Mouse (Mus musculus) CH12.LX (cell line): Measurements from ENCODE around the gene Arhgap33. TPM values are rescaled to one million over a fixed set of nuclear protein-coding genes. Genes with fewer than 3 reads are reported as not detected.

Experiments
- DNase-seq: peaks from one replicate; pipeline ENCODE4 v3.0.0-alpha.2; 2013; ENCODE audit errors: extremely low read depth
- H3K27ac ChIP-seq: 2 replicates; pipeline ENCODE4 v1.5.1; 2012; ENCODE audit warnings: low read depth, mild to moderate bottlenecking, control low read depth, moderate library complexity; ENCODE audit not compliant: insufficient read depth
- H3K27me3 ChIP-seq: replicated peaks from 2 replicates; pipeline ENCODE3; 2012; ENCODE audit warnings: inconsistent platforms
- H3K36me3 ChIP-seq, 2 experiments: replicated peaks in 1 of 2; 2 replicates each; pipeline versions ENCODE3 to v1.6.1; 2012; ENCODE audit warnings: inconsistent platforms in 1 of 2, low read length in 1 of 2, mild to moderate bottlenecking in 1 of 2, mixed read lengths in 1 of 2, moderate library complexity in 1 of 2; ENCODE audit not compliant: control insufficient read depth in 1 of 2, insufficient read depth in 1 of 2
- H3K4me1 ChIP-seq, 2 experiments: 2 replicates each; pipeline ENCODE4 v1.6.1; 2012; ENCODE audit warnings: inconsistent platforms in 1 of 2, moderate library complexity in 1 of 2; ENCODE audit not compliant: insufficient read depth in 2 of 2, control insufficient read depth in 1 of 2
- H3K4me2 ChIP-seq: 2 replicates; pipeline ENCODE4 v1.6.1; 2012; ENCODE audit warnings: low read depth, mild to moderate bottlenecking, control low read depth; ENCODE audit not compliant: poor library complexity, insufficient read depth, severe bottlenecking
- H3K4me3 ChIP-seq, 3 experiments: fragments of 150-350 bp in 1 of 3; sonication (generic) in 1 of 3; replicated peaks in 1 of 3; 2 replicates each; pipeline versions ENCODE3 to v1.5.1; 2011 to 2012; ENCODE audit warnings: low read depth in 2 of 3, low read length in 2 of 3, mild to moderate bottlenecking in 2 of 3, moderate library complexity in 2 of 3, control low read depth in 1 of 3, improper control_type of control experiment in 1 of 3, inconsistent platforms in 1 of 3, mixed read lengths in 1 of 3; ENCODE audit not compliant: poor library complexity in 1 of 3
- H3K79me2 ChIP-seq: replicated peaks from 2 replicates; pipeline ENCODE4 v1.6.1; 2012; ENCODE audit warnings: mild to moderate bottlenecking, moderate library complexity; ENCODE audit not compliant: control insufficient read depth, poor library complexity, insufficient read depth, severe bottlenecking; ENCODE audit errors: extremely low read depth
- H3K9ac ChIP-seq: 2 replicates; pipeline ENCODE4 v1.6.1; 2012; ENCODE audit warnings: low read depth, mild to moderate bottlenecking, control low read depth, moderate library complexity; ENCODE audit not compliant: insufficient read depth
- H3K9me3 ChIP-seq: replicated peaks from 2 replicates; pipeline ENCODE3; 2012; ENCODE audit warnings: low read length, inconsistent platforms, mixed read lengths
- BHLHE40 ChIP-seq: IDR thresholded peaks from 2 replicates; pipeline ENCODE4 v1.6.1; 2011; ENCODE audit warnings: mild to moderate bottlenecking, low read depth, low read length, improper control_type of control experiment
- CHD1 ChIP-seq: IDR thresholded peaks from 2 replicates; pipeline ENCODE4 v1.6.1; 2012; ENCODE audit warnings: low read depth, low read length, improper control_type of control experiment, inconsistent platforms
- CHD2 ChIP-seq: IDR thresholded peaks from 2 replicates; pipeline ENCODE4 v1.6.1; 2011; ENCODE audit warnings: low read length, improper control_type of control experiment
- CTCF ChIP-seq, 2 experiments: IDR thresholded peaks in 1 of 2; conservative IDR thresholded peaks in 1 of 2; 2 replicates each; pipeline ENCODE4 v1.5.1; 2011 to 2012; ENCODE audit warnings: low read depth in 2 of 2, low read length in 2 of 2, improper control_type of control experiment in 1 of 2, inconsistent platforms in 1 of 2, mild to moderate bottlenecking in 1 of 2, moderate library complexity in 1 of 2
- E2F4 ChIP-seq: IDR thresholded peaks from 2 replicates; pipeline ENCODE4 v1.6.1; 2011; ENCODE audit warnings: low read depth, low read length, improper control_type of control experiment; ENCODE audit not compliant: insufficient replicate concordance
- ETS1 ChIP-seq: conservative IDR thresholded peaks from 2 replicates; pipeline ENCODE4 v1.6.1; 2012; ENCODE audit warnings: low read depth, mild to moderate bottlenecking, inconsistent platforms, low read length, improper control_type of control experiment, moderate library complexity
- HCFC1 ChIP-seq: IDR thresholded peaks from 2 replicates; pipeline ENCODE4 v1.6.1; 2012; ENCODE audit warnings: low read depth, mild to moderate bottlenecking, inconsistent platforms, low read length, improper control_type of control experiment
- IRF4 ChIP-seq: IDR thresholded peaks from 2 replicates; pipeline ENCODE4 v1.6.1; 2014; ENCODE audit warnings: low read depth, mild to moderate bottlenecking, inconsistent platforms, low read length, improper control_type of control experiment
- JUN ChIP-seq: IDR thresholded peaks from 2 replicates; pipeline ENCODE4 v1.6.1; 2011; ENCODE audit warnings: low read depth, mild to moderate bottlenecking, low read length, improper control_type of control experiment, moderate library complexity; ENCODE audit not compliant: insufficient read depth
- JUND ChIP-seq: conservative IDR thresholded peaks from 2 replicates; pipeline ENCODE4 v1.6.1; 2011; ENCODE audit warnings: low read depth, low read length, improper control_type of control experiment
- KAT2A ChIP-seq: IDR thresholded peaks from 2 replicates; pipeline ENCODE4 v1.6.1; 2012; ENCODE audit warnings: low read length, improper control_type of control experiment, inconsistent platforms; ENCODE audit not compliant: insufficient replicate concordance
- MAFK ChIP-seq: IDR thresholded peaks from 2 replicates; pipeline ENCODE4 v1.6.1; 2011; ENCODE audit warnings: low read length, improper control_type of control experiment; ENCODE audit not compliant: insufficient replicate concordance
- MAX ChIP-seq: IDR thresholded peaks from 2 replicates; pipeline ENCODE4 v1.6.1; 2011; ENCODE audit warnings: low read length, improper control_type of control experiment
- MAZ ChIP-seq: IDR thresholded peaks from 2 replicates; pipeline ENCODE4 v1.6.1; 2012; ENCODE audit warnings: low read depth, mild to moderate bottlenecking, inconsistent platforms, low read length, improper control_type of control experiment, moderate library complexity
- MEF2A ChIP-seq: IDR thresholded peaks from 2 replicates; pipeline ENCODE4 v1.6.1; 2014; ENCODE audit warnings: low read depth, mild to moderate bottlenecking, inconsistent platforms, low read length, improper control_type of control experiment, borderline replicate concordance
- MXI1 ChIP-seq: IDR thresholded peaks from 2 replicates; pipeline ENCODE4 v1.6.1; 2011; ENCODE audit warnings: mild to moderate bottlenecking, low read depth, low read length, improper control_type of control experiment
- MYC ChIP-seq: IDR thresholded peaks from 2 replicates; pipeline ENCODE4 v1.6.1; 2011; ENCODE audit warnings: low read depth, mild to moderate bottlenecking, improper control_type of control experiment, low read length
- NRF1 ChIP-seq: IDR thresholded peaks from 2 replicates; pipeline ENCODE4 v1.6.1; 2014; ENCODE audit warnings: low read depth, mild to moderate bottlenecking, inconsistent platforms, low read length, improper control_type of control experiment, moderate library complexity
- PAX5 ChIP-seq: IDR thresholded peaks from 2 replicates; pipeline ENCODE4 v1.6.1; 2012; ENCODE audit warnings: low read length, inconsistent platforms, mixed read lengths
- POLR2A ChIP-seq: IDR thresholded peaks from 2 replicates; pipeline ENCODE4 v1.6.1; 2011; ENCODE audit warnings: low read depth, mild to moderate bottlenecking, improper control_type of control experiment, low read length
- POLR2AphosphoS2 ChIP-seq: IDR thresholded peaks from 2 replicates; pipeline ENCODE4 v1.6.1; 2011; ENCODE audit warnings: low read depth, low read length, improper control_type of control experiment
- RAD21 ChIP-seq: IDR thresholded peaks from 2 replicates; pipeline ENCODE4 v1.6.1; 2011; ENCODE audit warnings: low read depth, mild to moderate bottlenecking, low read length, improper control_type of control experiment, moderate library complexity
- RCOR1 ChIP-seq: conservative IDR thresholded peaks from 2 replicates; pipeline ENCODE4 v1.6.1; 2012; ENCODE audit warnings: low read depth, mild to moderate bottlenecking, inconsistent platforms, low read length, improper control_type of control experiment
- SIN3A ChIP-seq: IDR thresholded peaks from 2 replicates; pipeline ENCODE4 v1.6.1; 2012; ENCODE audit warnings: low read length, improper control_type of control experiment, inconsistent platforms
- TCF12 ChIP-seq: IDR thresholded peaks from 2 replicates; pipeline ENCODE4 v1.6.1; 2014; ENCODE audit warnings: low read depth, mild to moderate bottlenecking, inconsistent platforms, low read length, improper control_type of control experiment
- USF1 ChIP-seq: IDR thresholded peaks from 2 replicates; pipeline ENCODE4 v1.6.1; 2014; ENCODE audit warnings: low read depth, mild to moderate bottlenecking, inconsistent platforms, low read length, improper control_type of control experiment
- USF2 ChIP-seq: conservative IDR thresholded peaks from 2 replicates; pipeline ENCODE4 v1.6.1; 2011; ENCODE audit warnings: low read depth, low read length, improper control_type of control experiment
- ZKSCAN1 ChIP-seq: IDR thresholded peaks from 2 replicates; pipeline ENCODE4 v1.6.1; 2012; ENCODE audit warnings: low read depth, inconsistent platforms, low read length, improper control_type of control experiment, borderline replicate concordance
- ZMIZ1 ChIP-seq: IDR thresholded peaks from 2 replicates; pipeline ENCODE4 v1.6.1; 2012; ENCODE audit warnings: low read depth, mild to moderate bottlenecking, inconsistent platforms, low read length, improper control_type of control experiment
- ZNF384 ChIP-seq: IDR thresholded peaks from 2 replicates; pipeline ENCODE4 v1.6.1; 2012; ENCODE audit warnings: low read depth, low read length, improper control_type of control experiment, inconsistent platforms
- dilution Hi-C: fragments of 300-500 bp; cut with MboI; formaldehyde crosslinking; loops from 2 replicates; pipeline ENCODE4 v1.14.3; 2020; ENCODE audit warnings: low sequenced_read_pairs; ENCODE audit not compliant: extremely low pct_unique_long_range_greater_than_20kb, extremely low pct_ligation_motif_present
- in situ Hi-C: fragments of 300-500 bp; cut with MboI; formaldehyde crosslinking; loops from 3 replicates; pipeline ENCODE4 v1.14.3; 2019; ENCODE audit warnings: low sequenced_read_pairs, low pct_ligation_motif_present, low pct_unique_long_range_greater_than_20kb, mixed read lengths
- polyA plus RNA-seq: library from polyadenylated mRNA; unstranded; fragments of >175 nt; gene quantifications from 2 replicates; pipeline ENCODE4 v1.2.1, GENCODE M21; 2012; ENCODE audit warnings: low read depth; ENCODE audit not compliant: insufficient read length
- total RNA-seq, 2 experiments: library from RNA; depleted of rRNA; stranded (reverse); fragments of 300-350 nt in 1 of 2; fragments of >200 nt in 1 of 2; gene quantifications; 2 replicates each; pipeline ENCODE4 v1.2.3; 2012 to 2014

Gene Arhgap33
- total and polyA plus RNA-seq, 3 experiments, result 0.44 to 9.2 (median 2.8) TPM

GRCm38 (mm10) chr7:30563906-30564280, 29.0 kb upstream of the Arhgap33 start:
- DNase-seq, result no peak
- dilution Hi-C loops, result no loop called here
- Histone ChIP-seq H3K4me3 (peak overlapping the region; percentile 85 to 100 (median 90)), H3K9me3 (no peaks in the 10 kb centered on the region)
- no peak for TF ChIP-seq POLR2A
- TF ChIP-seq ETS1, result no peak
- TF ChIP-seq NRF1, result no peak
- TF ChIP-seq HCFC1, result no peak
- TF ChIP-seq TCF12, result no peak
- TF ChIP-seq SIN3A, result no peak
- no peak for TF ChIP-seq USF1
- no peak for TF ChIP-seq CHD1
- no peak for TF ChIP-seq RCOR1
- TF ChIP-seq, all 38 proteins: peak for 0
- Histone ChIP-seq H3K27me3 (no peaks in the 10 kb centered on the region), H3K4me2 (peak overlapping the region; percentile 71), H3K79me2 (peaks cover 16% of the 10 kb centered on the region), H3K4me1 (peaks cover 7 to 22% of the 10 kb centered on the region in 2 experiments; a peak in 3 of 4 replicates), H3K9ac (peak overlapping the region; percentile 45; the same call in 1 of the 2 replicates), H3K36me3 (peaks cover 34 to 53% of the 10 kb centered on the region in 2 experiments), H3K27ac (no peak overlapping the region)
- in situ Hi-C loops, result no loop called here

DNA sequence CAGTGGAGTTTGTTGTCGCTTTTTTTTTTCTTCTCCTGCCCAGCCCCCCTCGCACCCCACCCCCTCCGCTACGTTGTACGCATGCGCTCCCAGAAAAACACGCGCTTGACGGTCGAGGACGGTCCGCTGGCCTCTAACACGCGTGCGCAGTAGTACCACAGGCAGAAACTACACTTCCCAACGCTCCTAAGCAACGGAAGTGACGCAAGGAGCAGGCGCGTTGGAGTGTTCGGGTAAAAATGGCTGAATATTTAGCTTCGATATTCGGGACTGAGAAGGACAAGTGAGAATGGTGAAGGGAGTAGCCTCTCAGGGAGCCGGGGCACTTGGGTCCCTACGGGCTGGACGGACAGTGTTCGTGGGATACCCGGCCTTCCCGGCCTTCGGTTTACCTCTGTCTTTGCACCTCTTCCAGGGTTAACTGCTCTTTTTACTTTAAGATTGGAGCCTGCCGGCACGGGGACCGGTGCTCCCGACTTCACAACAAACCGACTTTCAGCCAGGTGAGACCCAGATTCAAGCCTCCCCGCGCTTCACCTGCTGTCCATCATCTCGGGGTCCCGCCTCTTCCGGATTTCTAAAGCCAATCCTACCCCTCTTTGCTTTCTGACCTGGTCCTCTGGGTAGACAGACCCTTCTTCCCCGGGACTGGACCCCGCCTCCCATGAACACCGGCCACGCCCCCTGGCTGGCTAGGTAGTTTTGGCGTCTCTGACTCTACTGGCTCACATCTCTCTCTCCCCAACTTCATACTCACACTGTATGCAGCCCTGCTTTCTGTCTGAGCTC, 28.5 kb upstream of the Arhgap33 start, which contains the start of the genes U2af1l4, Gm49396 and Psenen:
Gene U2af1l4 (plus strand): TSS at position 185 of the 789 bp plus-strand sequence.
Gene Gm49396 (plus strand): TSS at position 228 of the 789 bp plus-strand sequence.
Gene Psenen (minus strand): TSS at position 511 of the 789 bp plus-strand sequence.
- peak; percentile 99 for DNase-seq
- peak within 1 kb of the TSS; percentile 81 for H3K27ac ChIP-seq
- peaks cover 7 to 28% of the 10 kb centered on the region in 2 experiments; a peak in 3 of 4 replicates for H3K4me1 ChIP-seq
- H3K9ac ChIP-seq, result peak within 1 kb of the TSS; percentile 99
- peaks cover 28 to 47% of the 10 kb centered on the region in 2 experiments for H3K36me3 ChIP-seq
- H3K4me3 ChIP-seq, result peak within 1 kb of the TSS; percentile 85 to 100 (median 90)
- H3K79me2 ChIP-seq, result peaks cover 22% of the 10 kb centered on the region
- in situ Hi-C loops (no loop called here), dilution Hi-C loops (no loop called here)
- no peaks in the 10 kb centered on the region for H3K9me3 ChIP-seq
- peak within 1 kb of the TSS; percentile 77 for H3K4me2 ChIP-seq
- H3K27me3 ChIP-seq, result no peaks in the 10 kb centered on the region
- no peak for TF ChIP-seq RAD21
- TF ChIP-seq ZKSCAN1, result no peak
- TF ChIP-seq CTCF (conservative IDR thresholded peaks at IDR 0.05 in 1 of 2, IDR thresholded peaks at IDR 0.05 in 1 of 2; ENCODE audit: low read depth in 2 of 2, low read length in 2 of 2), result no peak
- no peak; the same call in 1 of the 2 replicates for TF ChIP-seq JUND
- peak; percentile 94 for TF ChIP-seq ZNF384
- no peak for TF ChIP-seq USF2
- peak; percentile 69 for TF ChIP-seq TCF12
- TF ChIP-seq MEF2A, result peak; percentile 68
- TF ChIP-seq SIN3A, result peak; percentile 89; the same call in 1 of the 2 replicates
- TF ChIP-seq ZMIZ1, result 0 out of 2 replicates have a peak, but pooled peaks have one; percentile 51
- TF ChIP-seq IRF4, result 0 out of 2 replicates have a peak, but pooled peaks have one; percentile 42
- TF ChIP-seq E2F4, result peak; percentile 29; the same call in 1 of the 2 replicates
- no peak; the same call in 1 of the 2 replicates for TF ChIP-seq POLR2AphosphoS2
- peak; percentile 80 for TF ChIP-seq MXI1
- peak; percentile 60 for TF ChIP-seq POLR2A
- peak; percentile 77; the same call in 1 of the 2 replicates for TF ChIP-seq BHLHE40
- no peak for TF ChIP-seq PAX5
- TF ChIP-seq RCOR1, result no peak
- TF ChIP-seq MAX, result peak; percentile 93
- no peak for TF ChIP-seq JUN
- TF ChIP-seq MYC, result peak; percentile 89
- peak; percentile 60; the same call in 1 of the 2 replicates for TF ChIP-seq MAZ
- TF ChIP-seq MAFK, result no peak
- TF ChIP-seq CHD2, result peak; percentile 98
- peak; percentile 98; the same call in 1 of the 2 replicates for TF ChIP-seq KAT2A
